Mouse (Mus musculus) MEL (cell line): ENCODE data around the gene Sectm1a. TPM values are rescaled to one million over a fixed set of nuclear protein-coding genes. Genes with fewer than 3 reads are reported as not detected.

Source experiments
- DNase-seq: peaks from one replicate; pipeline ENCODE4 v3.0.0; 2011; ENCODE audit warnings: low read depth, low spot score
- H3K27ac ChIP-seq: 2 replicates; pipeline ENCODE4 v1.5.1; 2012; ENCODE audit warnings: low read depth, mild to moderate bottlenecking, control low read depth, low read length, moderate library complexity; ENCODE audit not compliant: control insufficient read depth
- H3K27me3 ChIP-seq, 2 experiments: fragments of 150-350 bp in 1 of 2; sonication (generic) in 1 of 2; 2 replicates each; pipeline ENCODE4 v1.6.1; 2012; ENCODE audit warnings: low read length in 2 of 2, mild to moderate bottlenecking in 2 of 2, improper control_type of control experiment in 1 of 2, moderate library complexity in 1 of 2; ENCODE audit not compliant: insufficient read depth in 2 of 2, control insufficient read depth in 1 of 2
- H3K36me3 ChIP-seq, 2 experiments: 2 replicates each; pipeline ENCODE4 v1.6.1; 2012 to 2014; ENCODE audit warnings: low read length in 2 of 2, improper control_type of control experiment in 1 of 2, inconsistent platforms in 1 of 2, mild to moderate bottlenecking in 1 of 2; ENCODE audit not compliant: insufficient read depth in 2 of 2, control insufficient read depth in 1 of 2
- H3K4me1 ChIP-seq, 2 experiments: fragments of 150-350 bp in 1 of 2; sonication (generic) in 1 of 2; 2 replicates each; pipeline ENCODE4 v1.6.1; 2012; ENCODE audit warnings: low read length in 2 of 2, improper control_type of control experiment in 1 of 2, mild to moderate bottlenecking in 1 of 2; ENCODE audit not compliant: insufficient read depth in 2 of 2, control insufficient read depth in 1 of 2
- H3K4me3 ChIP-seq, 2 experiments: fragments of 150-350 bp in 1 of 2; sonication (generic) in 1 of 2; 2 replicates each; pipeline ENCODE4 v1.5.1; 2012; ENCODE audit warnings: low read depth in 2 of 2, low read length in 2 of 2, mild to moderate bottlenecking in 2 of 2, moderate library complexity in 2 of 2, control low read depth in 1 of 2, improper control_type of control experiment in 1 of 2; ENCODE audit not compliant: control insufficient read depth in 1 of 2, insufficient read depth in 1 of 2
- H3K79me2 ChIP-seq: 2 replicates; pipeline ENCODE4 v1.6.1; 2012; ENCODE audit warnings: mild to moderate bottlenecking, low read length, moderate library complexity; ENCODE audit not compliant: control insufficient read depth, poor library complexity, insufficient read depth
- H3K9ac ChIP-seq: 2 replicates; pipeline ENCODE4 v1.6.1; 2012; ENCODE audit warnings: low read depth, mild to moderate bottlenecking, control low read depth, low read length, moderate library complexity; ENCODE audit not compliant: control insufficient read depth, poor library complexity, severe bottlenecking
- H3K9me3 ChIP-seq: fragments of 150-350 bp; sonication (generic); replicated peaks from 2 replicates; pipeline ENCODE4 v1.6.1; 2012; ENCODE audit warnings: mild to moderate bottlenecking, low read length, improper control_type of control experiment, moderate library complexity; ENCODE audit not compliant: insufficient read depth
- CHD1 ChIP-seq: IDR thresholded peaks from 2 replicates; pipeline ENCODE4 v1.6.1; 2012; ENCODE audit warnings: low read depth, mild to moderate bottlenecking, inconsistent platforms, low read length, improper control_type of control experiment
- CHD2 ChIP-seq: IDR thresholded peaks from 2 replicates; pipeline ENCODE4 v1.6.1; 2011; ENCODE audit warnings: low read length, improper control_type of control experiment
- E2F4 ChIP-seq: IDR thresholded peaks from 2 replicates; pipeline ENCODE4 v1.6.1; 2011; ENCODE audit warnings: low read depth, low read length, improper control_type of control experiment, borderline replicate concordance
- ELF1 ChIP-seq: IDR thresholded peaks from 2 replicates; pipeline ENCODE4 v1.6.1; 2014; ENCODE audit warnings: low read depth, mild to moderate bottlenecking, inconsistent platforms, low read length, improper control_type of control experiment, moderate library complexity
- EP300 ChIP-seq, 2 experiments: IDR thresholded peaks; 2 replicates each; pipeline ENCODE4 v1.6.1; 2011; ENCODE audit warnings: improper control_type of control experiment in 2 of 2, low read length in 2 of 2, low read depth in 1 of 2, mild to moderate bottlenecking in 1 of 2
- GABPA ChIP-seq: IDR thresholded peaks from 2 replicates; pipeline ENCODE4 v1.6.1; 2012; ENCODE audit warnings: low read depth, mild to moderate bottlenecking, inconsistent platforms, low read length, improper control_type of control experiment, moderate library complexity
- JUND ChIP-seq: IDR thresholded peaks from 2 replicates; pipeline ENCODE4 v1.6.1; 2011; ENCODE audit warnings: low read depth, mild to moderate bottlenecking, improper control_type of control experiment, low read length
- KAT2A ChIP-seq: conservative IDR thresholded peaks from 2 replicates; pipeline ENCODE4 v1.6.1; 2012; ENCODE audit warnings: low read depth, low read length, improper control_type of control experiment, inconsistent platforms
- MAFK ChIP-seq: IDR thresholded peaks from 2 replicates; pipeline ENCODE4 v1.6.1; 2011; ENCODE audit warnings: low read depth, mild to moderate bottlenecking, low read length, improper control_type of control experiment, borderline replicate concordance
- MAX ChIP-seq: IDR thresholded peaks from 2 replicates; pipeline ENCODE4 v1.6.1; 2011; ENCODE audit warnings: low read length, improper control_type of control experiment
- MXI1 ChIP-seq: IDR thresholded peaks from 2 replicates; pipeline ENCODE4 v1.6.1; 2011; ENCODE audit warnings: mild to moderate bottlenecking, low read depth, low read length, improper control_type of control experiment
- NELFE ChIP-seq: IDR thresholded peaks from 2 replicates; pipeline ENCODE4 v1.6.1; 2011; ENCODE audit warnings: low read depth, low read length, improper control_type of control experiment
- POLR2A ChIP-seq, 2 experiments: IDR thresholded peaks; 2 replicates each; pipeline ENCODE4 v1.6.1; 2011 to 2012; ENCODE audit warnings: low read length in 2 of 2, mild to moderate bottlenecking in 2 of 2, control low read depth in 1 of 2, improper control_type of control experiment in 1 of 2, low read depth in 1 of 2, moderate library complexity in 1 of 2; ENCODE audit not compliant: control insufficient read depth in 1 of 2, insufficient read depth in 1 of 2, poor library complexity in 1 of 2
- POLR2AphosphoS2 ChIP-seq: IDR thresholded peaks from 2 replicates; pipeline ENCODE4 v1.6.1; 2011; ENCODE audit warnings: low read length, improper control_type of control experiment
- RCOR1 ChIP-seq: IDR thresholded peaks from 2 replicates; pipeline ENCODE4 v1.6.1; 2012; ENCODE audit warnings: low read depth, mild to moderate bottlenecking, inconsistent platforms, low read length, improper control_type of control experiment
- SMC3 ChIP-seq: IDR thresholded peaks from 2 replicates; pipeline ENCODE4 v1.6.1; 2011; ENCODE audit warnings: low read depth, low read length, improper control_type of control experiment
- TBP ChIP-seq: IDR thresholded peaks from 2 replicates; pipeline ENCODE4 v1.8.0; 2011; ENCODE audit warnings: low read depth, low read length, improper control_type of control experiment
- polyA plus RNA-seq, 2 experiments: library from polyadenylated mRNA; stranded (reverse) in 1 of 2; unstranded in 1 of 2; fragments of >175 nt in 1 of 2; fragments of >200 nt in 1 of 2; gene quantifications; 2 replicates each; pipeline versions ENCODE4 v1.2.1 to v1.2.4; 2012; ENCODE audit warnings: low replicate concordance in 2 of 2, low read depth in 1 of 2; ENCODE audit not compliant: insufficient read length in 2 of 2, insufficient read depth in 1 of 2, missing spikeins in 1 of 2
- total RNA-seq: library from RNA; depleted of rRNA; stranded (reverse); fragments of 300-350 nt; gene quantifications from 2 replicates; pipeline ENCODE4 v1.2.3, GENCODE M21; 2012

Gene Sectm1a
- total and polyA plus RNA-seq, 3 experiments = 22.0 to 22.3 TPM; not detected in 1

DNA sequence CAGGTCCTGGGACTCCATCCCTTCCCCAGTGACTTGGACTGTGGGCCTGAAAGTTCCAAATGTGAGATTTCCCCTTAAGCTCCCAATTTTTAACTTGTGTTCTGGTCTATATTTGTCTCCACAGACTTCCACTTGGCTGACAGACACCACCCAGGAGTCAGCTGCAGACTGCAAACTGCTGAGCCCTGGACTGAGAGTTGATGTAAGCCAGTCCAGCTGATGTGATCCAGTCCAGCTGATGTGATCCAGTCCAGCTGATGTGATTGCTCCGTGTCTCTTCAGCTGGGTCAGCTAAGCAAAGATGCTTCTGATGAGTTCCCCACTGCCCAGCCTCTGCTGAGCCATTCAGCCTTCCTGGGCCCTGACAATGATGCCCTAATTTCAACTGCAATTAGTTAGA lies 29.2 kb downstream of the Sectm1a start:
- Histone ChIP-seq H3K4me3 (no peak overlapping the region), H3K4me1 (no peaks in the 10 kb centered on the region), H3K27ac (no peak overlapping the region), H3K9ac (no peak overlapping the region), H3K36me3 (no peaks in the 10 kb centered on the region), H3K27me3 (peaks cover 3 to 13% of the 10 kb centered on the region in 2 experiments), H3K9me3 (no peaks in the 10 kb centered on the region), H3K79me2 (no peaks in the 10 kb centered on the region)
- no peak for DNase-seq
- TF ChIP-seq JUND (no peak), SMC3 (no peak), POLR2AphosphoS2 (no peak), NELFE (no peak), MAX (no peak), CHD1 (no peak), E2F4 (no peak), CHD2 (no peak), TBP (no peak), EP300 (IDR thresholded peaks at IDR 0.05; ENCODE audit: low read depth in 1 of 2, low read length in 2 of 2) (no peak), GABPA (no peak), RCOR1 (no peak), KAT2A (no peak), POLR2A (IDR thresholded peaks at IDR 0.05; ENCODE audit: control insufficient read depth in 1 of 2, insufficient read depth in 1 of 2, low read depth in 1 of 2, low read length in 2 of 2, poor library complexity in 1 of 2) (no peak), ELF1 (no peak), MXI1 (no peak)

GRCm38 (mm10) chr11:121049840-121050239 lies 31.2 kb downstream of the Sectm1a start:
- Histone ChIP-seq H3K27ac (no peak overlapping the region), H3K4me3 (no peak overlapping the region), H3K9me3 (no peaks in the 10 kb centered on the region), H3K27me3 (peaks cover 3 to 25% of the 10 kb centered on the region in 2 experiments), H3K9ac (no peak overlapping the region), H3K4me1 (no peaks in the 10 kb centered on the region), H3K36me3 (no peaks in the 10 kb centered on the region), H3K79me2 (no peaks in the 10 kb centered on the region)
- DNase-seq = no peak
- TF ChIP-seq MAFK (peak; percentile 83), POLR2A (IDR thresholded peaks at IDR 0.05; ENCODE audit: control insufficient read depth in 1 of 2, insufficient read depth in 1 of 2, low read depth in 1 of 2, low read length in 2 of 2, poor library complexity in 1 of 2) (no peak)
